Mouse (Mus musculus): ENCODE results near the gene Vmn1r89. TPM values are rescaled to one million over a fixed set of nuclear protein-coding genes. Genes with fewer than 3 reads are reported as not detected.
A peak's percentile ranks its signal among the peaks of the same experiment; 100 is the strongest.

Gene Vmn1r89
- total RNA-seq (2021) = not detected
- polyA plus RNA-seq (2012; rRNA removed) = not detected in 2 replicates
- long read RNA-seq = 0 reads

DNA sequence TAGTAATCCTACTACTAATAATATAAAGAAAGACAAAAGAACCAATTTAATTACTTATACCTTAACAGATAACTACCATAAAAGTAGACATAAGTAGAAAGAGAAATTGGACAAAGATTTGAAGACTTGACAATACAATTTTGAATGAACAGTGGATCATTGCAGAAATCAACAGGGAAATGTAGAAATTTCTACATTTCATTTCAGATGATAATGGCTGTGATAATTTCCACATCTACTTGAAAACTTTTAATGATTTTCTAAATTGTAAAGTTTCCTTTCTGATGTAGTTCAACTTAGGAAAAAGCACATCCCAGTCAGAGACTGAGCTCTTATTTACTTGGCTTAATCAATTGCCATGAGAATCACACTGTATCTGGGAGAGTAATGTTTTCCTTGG is at the start of gene Vmn1r89:
Gene Vmn1r89, plus strand, starts transcription at position 301 of the 400 bp plus-strand sequence.
- Histone ChIP-seq H3K4me1 (ENCODE audit: control insufficient read depth, insufficient read depth, low read length) (no peaks in the 10 kb centered on the region), H3K27me3 (ENCODE audit: control insufficient read depth, insufficient read depth, low read length) (no peaks in the 10 kb centered on the region), H3K4me3 (no peak within 1 kb of the TSS), H3K79me2 (replicated peaks; ENCODE audit: control insufficient read depth, insufficient read depth, low read length) (no peaks in the 10 kb centered on the region), H3K36me3 (ENCODE audit: control insufficient read depth, insufficient read depth, low read length) (no peaks in the 10 kb centered on the region), H3K27ac (no peak within 1 kb of the TSS), H3K9ac (ENCODE audit: low read depth, low read length) (no peak within 1 kb of the TSS)
- intact Hi-C loops (cut with DNase I) = no loop called here
- TF ChIP-seq CTCF (IDR thresholded peaks at IDR 0.05) (no peak), EP300 (IDR thresholded peaks at IDR 0.05; ENCODE audit: insufficient read depth, low read depth, low read length) (no peak), POLR2A (IDR thresholded peaks at IDR 0.05; ENCODE audit: insufficient read depth, low read depth, low read length) (no peak)
- no peak for DNase-seq

DNA sequence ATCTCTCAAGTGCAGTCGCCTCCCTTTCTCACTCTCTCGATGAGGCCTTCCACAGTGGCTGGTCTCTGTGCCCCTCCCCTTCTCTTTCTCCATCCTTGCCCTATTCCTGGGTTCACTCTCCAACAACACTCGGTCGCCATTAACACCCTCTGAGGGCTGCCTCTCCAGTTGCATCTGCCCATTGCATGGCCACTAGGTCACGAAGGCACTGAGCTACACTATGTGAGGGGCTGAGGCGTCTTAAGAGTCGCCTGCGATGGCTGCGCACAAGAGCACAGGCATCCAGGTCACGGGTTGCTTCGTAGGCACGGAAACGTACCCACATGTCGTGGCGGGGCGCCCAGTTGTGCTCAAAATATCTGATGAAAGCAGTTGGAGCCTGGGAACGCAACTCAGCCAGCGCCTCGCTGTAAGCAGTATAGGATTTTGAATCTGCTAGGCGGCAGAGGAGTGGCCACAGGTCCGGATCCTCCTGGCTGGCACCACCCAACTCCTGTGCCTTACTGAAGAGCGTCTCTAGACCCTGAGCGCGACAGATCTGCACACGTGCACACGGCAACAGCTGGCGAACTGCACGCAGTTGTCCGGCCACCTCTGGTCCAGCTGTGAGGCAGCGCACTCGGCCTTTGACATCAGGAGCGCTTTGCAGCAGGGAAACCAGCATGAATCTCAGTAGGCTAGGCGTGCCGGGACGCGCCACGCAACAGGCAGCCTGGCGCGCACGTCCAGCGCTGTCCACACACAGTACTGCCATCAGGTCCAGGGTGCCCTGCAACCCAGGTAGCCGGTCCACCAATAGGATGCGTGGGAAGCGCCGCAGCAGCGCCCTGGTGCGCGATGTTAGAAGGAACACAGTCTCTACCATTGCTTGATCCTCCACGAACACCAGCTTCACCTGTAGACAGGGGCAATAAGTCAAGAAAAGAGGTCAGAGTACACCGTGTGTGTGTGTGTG is 48.2 kb downstream of the Vmn1r89 start:
- Histone ChIP-seq H3K4me3 (no peak overlapping the region), H3K79me2 (replicated peaks; ENCODE audit: control insufficient read depth, insufficient read depth, low read length) (no peaks in the 10 kb centered on the region), H3K4me1 (ENCODE audit: control insufficient read depth, insufficient read depth, low read length) (no peaks in the 10 kb centered on the region), H3K27me3 (ENCODE audit: control insufficient read depth, insufficient read depth, low read length) (no peaks in the 10 kb centered on the region), H3K36me3 (ENCODE audit: control insufficient read depth, insufficient read depth, low read length) (no peaks in the 10 kb centered on the region), H3K27ac (no peak overlapping the region), H3K9ac (ENCODE audit: low read depth, low read length) (no peak overlapping the region)
- peak in 1 of 2 experiments; percentile 8 for DNase-seq
- WGBS = 50% methylated on average over 50 of the region's 50 CpGs
- TF ChIP-seq POLR2A (IDR thresholded peaks at IDR 0.05; ENCODE audit: insufficient read depth, low read depth, low read length) = no peak
- TF ChIP-seq CTCF (IDR thresholded peaks at IDR 0.05) = no peak
- TF ChIP-seq EP300 (IDR thresholded peaks at IDR 0.05; ENCODE audit: insufficient read depth, low read depth, low read length) = no peak
- intact Hi-C loops (cut with DNase I) = no loop called here

DNA sequence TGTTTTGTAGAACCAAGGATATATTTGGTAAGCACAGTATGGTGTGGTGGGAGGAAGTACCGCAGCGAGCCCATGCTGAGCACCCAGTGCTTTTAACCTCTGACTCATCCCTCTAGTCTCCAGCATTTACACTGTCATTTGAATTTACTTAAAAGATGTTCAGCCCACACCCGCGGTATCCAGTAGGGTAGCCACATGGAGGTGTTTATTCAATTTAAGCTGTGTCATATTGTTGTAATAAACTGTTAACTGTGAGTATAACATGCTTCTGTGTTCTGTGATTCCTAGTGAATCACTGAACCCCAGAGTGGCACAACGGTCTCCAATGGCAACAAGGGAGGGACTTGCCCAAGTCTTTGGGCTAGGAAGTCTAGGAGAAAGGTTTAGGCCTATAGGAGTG is 51.0 kb downstream of the Vmn1r89 start:
- Histone ChIP-seq H3K27ac (no peak overlapping the region), H3K9ac (ENCODE audit: low read depth, low read length) (no peak overlapping the region), H3K27me3 (ENCODE audit: control insufficient read depth, insufficient read depth, low read length) (no peaks in the 10 kb centered on the region), H3K4me1 (ENCODE audit: control insufficient read depth, insufficient read depth, low read length) (no peaks in the 10 kb centered on the region), H3K36me3 (ENCODE audit: control insufficient read depth, insufficient read depth, low read length) (no peaks in the 10 kb centered on the region), H3K4me3 (no peak overlapping the region), H3K79me2 (replicated peaks; ENCODE audit: control insufficient read depth, insufficient read depth, low read length) (no peaks in the 10 kb centered on the region)
- TF ChIP-seq POLR2A (IDR thresholded peaks at IDR 0.05; ENCODE audit: insufficient read depth, low read depth, low read length) = no peak
- TF ChIP-seq EP300 (IDR thresholded peaks at IDR 0.05; ENCODE audit: insufficient read depth, low read depth, low read length) = no peak
- TF ChIP-seq CTCF (IDR thresholded peaks at IDR 0.05) = no peak
- no peak for DNase-seq
- 86% methylated on average over 5 of the region's 5 CpGs for WGBS
- intact Hi-C loops (cut with DNase I) = no loop called here

DNA sequence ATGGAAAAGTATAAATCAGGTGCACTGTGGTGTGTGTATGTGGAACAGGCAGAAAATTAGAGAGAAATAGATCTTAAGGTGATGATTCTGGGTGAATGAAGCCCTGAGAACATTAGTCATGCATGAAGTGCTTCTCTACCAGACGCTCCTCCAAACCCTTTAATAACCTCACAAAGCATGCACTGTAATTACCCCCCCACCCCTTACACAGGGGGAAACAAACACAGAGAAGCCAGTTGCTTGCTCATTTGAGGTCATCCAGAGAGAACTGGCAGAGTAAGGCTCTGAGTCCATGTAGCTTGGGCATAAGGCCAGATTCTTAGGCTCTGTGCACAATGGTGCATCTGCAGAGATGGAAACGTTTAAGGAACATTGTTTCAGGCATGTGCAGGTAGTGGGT is 51.6 kb downstream of the Vmn1r89 start:
- intact Hi-C loops (cut with DNase I) = no loop called here
- WGBS = 64% methylated on average over 2 of the region's 2 CpGs
- no peak for TF ChIP-seq EP300 (IDR thresholded peaks at IDR 0.05; ENCODE audit: insufficient read depth, low read depth, low read length)

GRCm38 (mm10) chr7:13268749-13269260 is 56.0 kb downstream of the Vmn1r89 start:
- 88% methylated on average over 4 of the region's 4 CpGs for WGBS
- Histone ChIP-seq H3K27ac (no peak overlapping the region), H3K9ac (ENCODE audit: low read depth, low read length) (no peak overlapping the region), H3K4me1 (ENCODE audit: control insufficient read depth, insufficient read depth, low read length) (no peaks in the 10 kb centered on the region), H3K36me3 (ENCODE audit: control insufficient read depth, insufficient read depth, low read length) (no peaks in the 10 kb centered on the region), H3K79me2 (replicated peaks; ENCODE audit: control insufficient read depth, insufficient read depth, low read length) (no peaks in the 10 kb centered on the region), H3K27me3 (ENCODE audit: control insufficient read depth, insufficient read depth, low read length) (no peaks in the 10 kb centered on the region), H3K4me3 (no peak overlapping the region)
- DNase-seq = no peak
- intact Hi-C loops (cut with DNase I) = no loop called here
- TF ChIP-seq POLR2A (IDR thresholded peaks at IDR 0.05; ENCODE audit: insufficient read depth, low read depth, low read length) (no peak), CTCF (IDR thresholded peaks at IDR 0.05) (no peak), EP300 (IDR thresholded peaks at IDR 0.05; ENCODE audit: insufficient read depth, low read depth, low read length) (no peak)

More for the DNA sequence above, 51.6 kb downstream of the Vmn1r89 start:
- H3K4me3 ChIP-seq = no peak overlapping the region
- no peaks in the 10 kb centered on the region for H3K27me3 ChIP-seq (ENCODE audit: control insufficient read depth, insufficient read depth, low read length)
- H3K4me1 ChIP-seq (ENCODE audit: control insufficient read depth, insufficient read depth, low read length) = no peaks in the 10 kb centered on the region
- no peak overlapping the region for H3K27ac ChIP-seq
- no peak overlapping the region for H3K9ac ChIP-seq (ENCODE audit: low read depth, low read length)
- DNase-seq = no peak
- no peaks in the 10 kb centered on the region for H3K36me3 ChIP-seq (ENCODE audit: control insufficient read depth, insufficient read depth, low read length)
- no peaks in the 10 kb centered on the region for H3K79me2 ChIP-seq (replicated peaks; ENCODE audit: control insufficient read depth, insufficient read depth, low read length)

DNA sequence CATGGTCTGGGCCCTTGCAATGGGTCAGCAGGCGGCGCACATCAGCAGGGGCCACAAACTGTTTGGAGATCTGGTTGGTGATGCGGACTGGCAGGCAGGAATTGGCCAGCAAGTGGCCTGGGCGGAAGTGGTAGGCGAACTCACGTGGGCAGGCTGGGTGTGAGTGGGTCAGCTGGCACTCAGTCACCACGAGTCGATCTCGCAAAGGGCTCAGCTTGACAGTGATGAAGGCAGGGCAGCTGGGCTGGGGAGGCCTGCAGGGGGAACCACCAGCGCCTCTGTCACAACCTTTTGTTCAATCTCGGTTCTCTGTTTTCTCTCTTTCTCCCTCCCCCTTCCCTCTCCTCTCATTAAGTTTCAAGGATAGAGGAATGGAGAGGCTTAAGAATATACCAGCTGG is 56.6 kb downstream of the Vmn1r89 start:
- Histone ChIP-seq H3K27me3 (ENCODE audit: control insufficient read depth, insufficient read depth, low read length) (no peaks in the 10 kb centered on the region), H3K9ac (ENCODE audit: low read depth, low read length) (no peak overlapping the region), H3K79me2 (replicated peaks; ENCODE audit: control insufficient read depth, insufficient read depth, low read length) (no peaks in the 10 kb centered on the region), H3K27ac (no peak overlapping the region), H3K4me3 (no peak overlapping the region), H3K36me3 (ENCODE audit: control insufficient read depth, insufficient read depth, low read length) (no peaks in the 10 kb centered on the region), H3K4me1 (ENCODE audit: control insufficient read depth, insufficient read depth, low read length) (no peaks in the 10 kb centered on the region)
- WGBS = 80% methylated on average over 11 of the region's 11 CpGs
- intact Hi-C loops (cut with DNase I) = no loop called here
- no peak for DNase-seq
- no peak for TF ChIP-seq CTCF (IDR thresholded peaks at IDR 0.05)
- TF ChIP-seq EP300 (IDR thresholded peaks at IDR 0.05; ENCODE audit: insufficient read depth, low read depth, low read length) = no peak

Other genes starting within 250 kb of the Vmn1r89 start
- 1 to 10 TPM; 2.6 to 3.6 TPM for gene Zfp324, start 247.2 kb upstream of the Vmn1r89 start, total RNA-seq (2021)
- 2.3 and 2.9 TPM in 2 replicates for gene Zfp324, start 247.2 kb upstream of the Vmn1r89 start, polyA plus RNA-seq (2012; rRNA removed)
- 1 to 10 TPM; 2.2 to 2.9 TPM for gene Zfp446, start 235.2 kb upstream of the Vmn1r89 start, total RNA-seq (2021)
- 4.2 and 6.4 TPM in 2 replicates for gene Zfp446, start 235.2 kb upstream of the Vmn1r89 start, polyA plus RNA-seq (2012; rRNA removed)
- not detected for gene Slc27a5, start 214.8 kb upstream of the Vmn1r89 start, total RNA-seq (2021)
- gene Slc27a5, start 214.8 kb upstream of the Vmn1r89 start, polyA plus RNA-seq (2012; rRNA removed) = 0.59 and 0.82 TPM in 2 replicates
- gene Trim28, start 213.9 kb upstream of the Vmn1r89 start, total RNA-seq (2021) = 10 to 100 TPM; 83.8 to 86.0 TPM
- gene Trim28, start 213.9 kb upstream of the Vmn1r89 start, polyA plus RNA-seq (2012; rRNA removed) = 139 and 195 TPM in 2 replicates
- 1 to 10 TPM; 6.8 to 9.3 TPM for gene Zbtb45, start 203.0 kb upstream of the Vmn1r89 start, total RNA-seq (2021)
- gene Zbtb45, start 203.0 kb upstream of the Vmn1r89 start, polyA plus RNA-seq (2012; rRNA removed) = 8.6 and 14.1 TPM in 2 replicates
- gene Chmp2a, start 178.2 kb upstream of the Vmn1r89 start, total RNA-seq (2021) = 100 to 1,000 TPM; 137 to 139 TPM
- gene Chmp2a, start 178.2 kb upstream of the Vmn1r89 start, polyA plus RNA-seq (2012; rRNA removed) = 66.1 and 99.2 TPM in 2 replicates
- 100 to 1,000 TPM; 169 to 201 TPM for gene Ube2m, start 174.7 kb upstream of the Vmn1r89 start, total RNA-seq (2021)
- gene Ube2m, start 174.7 kb upstream of the Vmn1r89 start, polyA plus RNA-seq (2012; rRNA removed) = 242 and 328 TPM in 2 replicates
- under 1 TPM; 0.45 to 0.50 TPM for gene Mzf1, start 158.3 kb upstream of the Vmn1r89 start, total RNA-seq (2021)
- 0.47 and 0.59 TPM in 2 replicates for gene Mzf1, start 158.3 kb upstream of the Vmn1r89 start, polyA plus RNA-seq (2012; rRNA removed)
- gene Vmn1r85, start 117.8 kb upstream of the Vmn1r89 start, total RNA-seq (2021) = not detected
- not detected in 2 replicates for gene Vmn1r85, start 117.8 kb upstream of the Vmn1r89 start, polyA plus RNA-seq (2012; rRNA removed)
- not detected for gene Vmn1r86, start 93.1 kb upstream of the Vmn1r89 start, total RNA-seq (2021)
- gene Vmn1r86, start 93.1 kb upstream of the Vmn1r89 start, polyA plus RNA-seq (2012; rRNA removed) = not detected in 2 replicates
- gene Vmn1r87, start 72.9 kb upstream of the Vmn1r89 start, total RNA-seq (2021) = not detected
- gene Vmn1r87, start 72.9 kb upstream of the Vmn1r89 start, polyA plus RNA-seq (2012; rRNA removed) = not detected in 2 replicates
- gene Vmn1r88, start 53.5 kb upstream of the Vmn1r89 start, total RNA-seq (2021) = under 1 TPM; 0.03 to 0.05 TPM
- gene Vmn1r88, start 53.5 kb upstream of the Vmn1r89 start, polyA plus RNA-seq (2012; rRNA removed) = not detected in 2 replicates
- 1 to 10 TPM; 2.6 to 2.7 TPM for gene Lig1, start 64.3 kb downstream of the Vmn1r89 start, total RNA-seq (2021)
- gene Lig1, start 64.3 kb downstream of the Vmn1r89 start, polyA plus RNA-seq (2012; rRNA removed) = 1.6 and 2.1 TPM in 2 replicates
- gene Zswim9, start 65.7 kb downstream of the Vmn1r89 start, total RNA-seq (2021) = 10 to 100 TPM in 1 of 2 experiments, 1 to 10 TPM in 1; 9.2 to 10.0 TPM
- 4.6 and 5.3 TPM in 2 replicates for gene Zswim9, start 65.7 kb downstream of the Vmn1r89 start, polyA plus RNA-seq (2012; rRNA removed)
- not detected for gene Pla2g4c, start 111.6 kb downstream of the Vmn1r89 start, total RNA-seq (2021)
- 0.03 and 0.04 TPM in 2 replicates for gene Pla2g4c, start 111.6 kb downstream of the Vmn1r89 start, polyA plus RNA-seq (2012; rRNA removed)
- not detected for gene Cabp5, start 185.1 kb downstream of the Vmn1r89 start, total RNA-seq (2021)
- not detected in 2 replicates for gene Cabp5, start 185.1 kb downstream of the Vmn1r89 start, polyA plus RNA-seq (2012; rRNA removed)
- not detected for gene Bsph1, start 237.8 kb downstream of the Vmn1r89 start, total RNA-seq (2021)
- not detected in 2 replicates for gene Bsph1, start 237.8 kb downstream of the Vmn1r89 start, polyA plus RNA-seq (2012; rRNA removed)